Mouse (Mus musculus) liver, postnatal 0 days (tissue): ENCODE measurements around the gene Atxn7l3b. TPM values are rescaled to one million over a fixed set of nuclear protein-coding genes. Genes with fewer than 3 reads are reported as not detected.
"Not testable (repeated sequence)": the region's sequence is repeated elsewhere in the genome, so short reads cannot be mapped to it uniquely, and the experiment has no call there.

Source experiments
- ATAC-seq: fragments of 200-750 bp; cut with Nextera tagmentation; 2 replicates; pipeline ENCODE4 v1.8.0; 2017; ENCODE audit warnings: mild to moderate bottlenecking, moderate library complexity
- DNase-seq: peaks from one replicate; pipeline ENCODE4 v3.0.0-alpha.2; 2016
- H3K27ac ChIP-seq: fragments of 300-500 bp; sonication (generic); 2 replicates; pipeline ENCODE4 v1.5.1; 2014; ENCODE audit warnings: antibody characterized with exemption, moderate library complexity, mild to moderate bottlenecking, low read depth
- H3K27me3 ChIP-seq: fragments of 300-500 bp; sonication (generic); 2 replicates; pipeline ENCODE4 v1.6.1; 2014; ENCODE audit warnings: low read length, control low read depth, mixed read lengths; ENCODE audit not compliant: insufficient read depth
- H3K36me3 ChIP-seq: fragments of 300-500 bp; sonication (generic); replicated peaks from 2 replicates; pipeline ENCODE4 v1.6.1; 2014; ENCODE audit warnings: mild to moderate bottlenecking, control low read depth, low read length, moderate library complexity, mixed read lengths; ENCODE audit not compliant: insufficient read depth
- H3K4me1 ChIP-seq: fragments of 300-500 bp; sonication (generic); 2 replicates; pipeline ENCODE4 v1.6.1; 2014; ENCODE audit warnings: antibody characterized with exemption, mild to moderate bottlenecking, control low read depth; ENCODE audit not compliant: insufficient read depth
- H3K4me2 ChIP-seq: fragments of 300-500 bp; sonication (generic); 2 replicates; pipeline ENCODE4 v1.6.1; 2014; ENCODE audit warnings: low read depth, mild to moderate bottlenecking, low read length, moderate library complexity, mixed read lengths
- H3K4me3 ChIP-seq: fragments of 300-500 bp; sonication (generic); 2 replicates; pipeline ENCODE4 v1.5.1; 2014; ENCODE audit warnings: low read depth, low read length
- H3K9ac ChIP-seq: fragments of 300-500 bp; sonication (generic); replicated peaks from 2 replicates; pipeline ENCODE4 v1.6.1; 2014; ENCODE audit warnings: mild to moderate bottlenecking, moderate library complexity
- H3K9me3 ChIP-seq: fragments of 300-500 bp; sonication (generic); 2 replicates; pipeline ENCODE4 v1.6.1; 2016; ENCODE audit warnings: mild to moderate bottlenecking, control low read depth, low read length, mixed read lengths
- CTCF ChIP-seq: sonication (generic); IDR thresholded peaks from 2 replicates; pipeline ENCODE4 v1.5.1; 2016; ENCODE audit warnings: antibody characterized with exemption, low read depth
- EP300 ChIP-seq: IDR thresholded peaks from 2 replicates; pipeline ENCODE4 v1.6.1; 2016; ENCODE audit warnings: antibody characterized with exemption, low read depth, mild to moderate bottlenecking
- WGBS: fragments of 180-500 bp; shearing (Covaris S2); extraction: QIAGEN DNeasy Blood & Tissue Kit; methylation state at CpG from one replicate; pipeline ENCODE4 v1.1.7; 2014; ENCODE audit not compliant: insufficient replicate concordance; 5-methylcytosine and 5-hydroxymethylcytosine counted together
- polyA plus RNA-seq: library from polyadenylated mRNA; unstranded; fragments of >200 nt; fragmentation: Nextera tagmentation; extraction: Ambion mirVana; gene quantifications from 2 replicates; pipeline ENCODE4 v1.2.1, GENCODE M21; 2015

The Atxn7l3b gene
- polyA plus RNA-seq, result 109 and 111 TPM in 2 replicates

GRCm38 (mm10) chr10:112928452-112929221 lies at the start of gene Atxn7l3b:
Gene Atxn7l3b (minus strand): TSS chr10:112929001.
- DNase-seq (peak; percentile 97), ATAC-seq (peak; percentile 99)
- peak within 1 kb of the TSS; percentile 78 for H3K4me2 ChIP-seq
- H3K9ac ChIP-seq, result peak within 1 kb of the TSS; percentile 95
- no peaks in the 10 kb centered on the region for H3K27me3 ChIP-seq
- WGBS, result 2% methylated on average over 69 of the region's 70 CpGs
- peaks cover 23% of the 10 kb centered on the region for H3K4me1 ChIP-seq
- peak within 1 kb of the TSS; percentile 97 for H3K27ac ChIP-seq
- H3K4me3 ChIP-seq, result peak within 1 kb of the TSS; percentile 79
- peaks cover 19% of the 10 kb centered on the region for H3K36me3 ChIP-seq
- H3K9me3 ChIP-seq, result no peaks in the 10 kb centered on the region
- no peak for TF ChIP-seq EP300
- 0 out of 2 replicates have a peak, but pooled peaks have one; percentile 4 for TF ChIP-seq CTCF

- H3K4me1 ChIP-seq, result no peaks in the 10 kb centered on the region
- TF ChIP-seq EP300 (no peak), CTCF (no peak)
- no peaks in the 10 kb centered on the region for H3K9me3 ChIP-seq
- no peak overlapping the region for H3K4me3 ChIP-seq
- DNase-seq (no peak), ATAC-seq (no peak)
- WGBS, result 83% methylated on average over 4 of the region's 4 CpGs
- H3K36me3 ChIP-seq, result no peaks in the 10 kb centered on the region
- H3K27me3 ChIP-seq, result no peaks in the 10 kb centered on the region
- no peak overlapping the region for H3K27ac ChIP-seq
- no peak overlapping the region for H3K4me2 ChIP-seq
- no peak overlapping the region for H3K9ac ChIP-seq
These were observed 48.8 kb upstream of the Atxn7l3b start for GRCm38 (mm10) chr10:112977586-112977985.

- Histone ChIP-seq H3K9me3 (no peaks in the 10 kb centered on the region), H3K27ac (peak overlapping the region; percentile 34; the same call in 1 of the 2 replicates), H3K4me1 (no peaks in the 10 kb centered on the region), H3K4me3 (no peak overlapping the region), H3K36me3 (no peaks in the 10 kb centered on the region), H3K9ac (no peak overlapping the region), H3K4me2 (peak overlapping the region; percentile 36; the same call in 1 of the 2 replicates), H3K27me3 (no peaks in the 10 kb centered on the region)
- peak; percentile 41 for DNase-seq
- 24% methylated on average over 5 of the region's 5 CpGs for WGBS
- TF ChIP-seq EP300, result no peak
- TF ChIP-seq CTCF, result no peak
- ATAC-seq, result peak; percentile 98
These were observed 44.7 kb upstream of the Atxn7l3b start for GRCm38 (mm10) chr10:112973286-112974026.

- no peak overlapping the region for H3K27ac ChIP-seq
- no peaks in the 10 kb centered on the region for H3K9me3 ChIP-seq
- H3K4me1 ChIP-seq, result no peaks in the 10 kb centered on the region
- 60% methylated on average over 2 of the region's 2 CpGs for WGBS
- H3K9ac ChIP-seq, result no peak overlapping the region
- H3K4me2 ChIP-seq, result no peak overlapping the region
- DNase-seq (no peak), ATAC-seq (no peak)
- no peak overlapping the region for H3K4me3 ChIP-seq
- H3K27me3 ChIP-seq, result no peaks in the 10 kb centered on the region
- TF ChIP-seq CTCF (no peak), EP300 (no peak)
- no peaks in the 10 kb centered on the region for H3K36me3 ChIP-seq
These were observed 41.3 kb upstream of the Atxn7l3b start for GRCm38 (mm10) chr10:112970002-112970589.

GRCm38 (mm10) chr10:112967578-112967977 lies 38.8 kb upstream of the Atxn7l3b start:
- no peak for TF ChIP-seq EP300
- no peak for TF ChIP-seq CTCF
- Histone ChIP-seq H3K36me3 (no peaks in the 10 kb centered on the region), H3K27ac (no peak overlapping the region), H3K27me3 (no peaks in the 10 kb centered on the region), H3K4me1 (no peaks in the 10 kb centered on the region), H3K4me2 (no peak overlapping the region), H3K9me3 (no peaks in the 10 kb centered on the region), H3K9ac (no peak overlapping the region), H3K4me3 (no peak overlapping the region)
- WGBS, result 53% methylated on average over 2 of the region's 2 CpGs
- no peak for DNase-seq
- ATAC-seq, result no peak

GRCm38 (mm10) chr10:112962216-112962615 lies 33.4 kb upstream of the Atxn7l3b start:
- not testable (repeated sequence) for H3K9me3 ChIP-seq, DNase-seq, H3K27me3 ChIP-seq, H3K9ac ChIP-seq, H3K4me2 ChIP-seq, H3K36me3 ChIP-seq, H3K27ac ChIP-seq, ATAC-seq, H3K4me1 ChIP-seq, H3K4me3 ChIP-seq
- WGBS, result 31% methylated on average over 4 of the region's 4 CpGs
